Mouse (Mus musculus) intestine, embryonic 15.5 days (tissue): Measurements from ENCODE around the gene BC051142. TPM values are rescaled to one million over a fixed set of nuclear protein-coding genes. Genes with fewer than 3 reads are reported as not detected.
"Not testable (repeated sequence)": the region's sequence is repeated elsewhere in the genome, so short reads cannot be mapped to it uniquely, and the experiment has no call there.

Source experiments
- ATAC-seq: fragments of 200-750 bp; cut with Nextera tagmentation; 2 replicates; pipeline ENCODE4 v1.8.0; 2017; ENCODE audit warnings: moderate TSS enrichment, moderate library complexity
- H3K27ac ChIP-seq: fragments of 300-500 bp; sonication (generic); 2 replicates; pipeline ENCODE4 v1.5.1; 2015; ENCODE audit warnings: mild to moderate bottlenecking, inconsistent platforms
- H3K27me3 ChIP-seq: fragments of 300-500 bp; sonication (generic); replicated peaks from 2 replicates; pipeline ENCODE4 v1.6.1; 2015; ENCODE audit warnings: inconsistent platforms
- H3K36me3 ChIP-seq: fragments of 300-500 bp; sonication (generic); 2 replicates; pipeline ENCODE4 v1.6.1; 2015; ENCODE audit warnings: inconsistent platforms
- H3K4me1 ChIP-seq: fragments of 300-500 bp; sonication (generic); replicated peaks from 2 replicates; pipeline ENCODE4 v1.6.1; 2015; ENCODE audit warnings: inconsistent platforms
- H3K4me2 ChIP-seq: fragments of 300-500 bp; sonication (generic); replicated peaks from 2 replicates; pipeline ENCODE4 v1.6.1; 2015; ENCODE audit warnings: mild to moderate bottlenecking, inconsistent platforms
- H3K4me3 ChIP-seq: fragments of 300-500 bp; sonication (generic); replicated peaks from 2 replicates; pipeline ENCODE4 v1.5.1; 2015; ENCODE audit warnings: inconsistent platforms
- H3K9ac ChIP-seq: fragments of 300-500 bp; sonication (generic); 2 replicates; pipeline ENCODE4 v1.6.1; 2015; ENCODE audit warnings: inconsistent platforms
- H3K9me3 ChIP-seq: fragments of 300-500 bp; sonication (generic); 2 replicates; pipeline ENCODE4 v1.6.1; 2016; ENCODE audit warnings: inconsistent platforms
- WGBS: fragments of 180-500 bp; shearing (Covaris S2); methylation state at CpG from one replicate; pipeline ENCODE4 v1.1.7; 2015; 5-methylcytosine and 5-hydroxymethylcytosine counted together
- polyA plus RNA-seq: library from polyadenylated mRNA; unstranded; fragments of >200 nt; fragmentation: Nextera tagmentation; extraction: Ambion mirVana; gene quantifications from 2 replicates; pipeline ENCODE4 v1.2.1, GENCODE M21; 2015

Gene BC051142
- polyA plus RNA-seq, 1 experiment from 2014 or later: 0.59 TPM

GRCm38 (mm10) chr17:34476427-34476826, 77.8 kb downstream of the BC051142 start:
- Histone ChIP-seq H3K36me3 (no peaks in the 10 kb centered on the region), H3K27me3 (no peaks in the 10 kb centered on the region), H3K9ac (no peak overlapping the region), H3K27ac (no peak overlapping the region; the same call in 1 of the 2 replicates), H3K4me3 (peak overlapping the region; percentile 20; the same call in 1 of the 2 replicates), H3K4me2 (peak overlapping the region; percentile 46), H3K9me3 (no peaks in the 10 kb centered on the region), H3K4me1 (no peaks in the 10 kb centered on the region)
- WGBS: 87% methylated on average over 1 of the region's 2 CpGs
- ATAC-seq: peak; percentile 45; the same call in 1 of the 2 replicates

GRCm38 (mm10) chr17:34477238-34478013, 78.8 kb downstream of the BC051142 start, which contains the start of gene Btnl4:
Gene Btnl4, minus strand, starts transcription at chr17:34477318.
- H3K27me3 ChIP-seq, H3K36me3 ChIP-seq, H3K9ac ChIP-seq, H3K4me1 ChIP-seq, H3K9me3 ChIP-seq: not testable (repeated sequence)
- H3K4me2 ChIP-seq: peak within 1 kb of the TSS; percentile 46
- H3K4me3 ChIP-seq: peak within 1 kb of the TSS; percentile 20
- peak; percentile 90 for ATAC-seq
- peak within 1 kb of the TSS; percentile 74 for H3K27ac ChIP-seq
- 59% methylated on average over 5 of the region's 5 CpGs for WGBS

GRCm38 (mm10) chr17:34492796-34493195, 94.2 kb downstream of the BC051142 start:
- ATAC-seq: no peak
- Histone ChIP-seq H3K4me3 (no peak overlapping the region), H3K4me2 (no peak overlapping the region), H3K9ac (no peak overlapping the region), H3K27ac (no peak overlapping the region), H3K36me3 (no peaks in the 10 kb centered on the region), H3K4me1 (no peaks in the 10 kb centered on the region), H3K9me3 (no peaks in the 10 kb centered on the region), H3K27me3 (no peaks in the 10 kb centered on the region)

GRCm38 (mm10) chr17:34495156-34495555, 96.5 kb downstream of the BC051142 start:
- H3K27me3 ChIP-seq, H3K36me3 ChIP-seq, H3K9me3 ChIP-seq, H3K4me1 ChIP-seq, H3K27ac ChIP-seq, H3K9ac ChIP-seq: not testable (repeated sequence)
- WGBS: 76% methylated on average over 2 of the region's 2 CpGs
- H3K4me3 ChIP-seq: peak overlapping the region; percentile 21; the same call in 1 of the 2 replicates
- ATAC-seq: peak; percentile 64
- peak overlapping the region; percentile 49 for H3K4me2 ChIP-seq

GRCm38 (mm10) chr17:34496539-34496938, 97.9 kb downstream of the BC051142 start:
- peak overlapping the region; percentile 49 for H3K4me2 ChIP-seq
- ATAC-seq: no peak
- H3K27ac ChIP-seq: peak overlapping the region; percentile 56; the same call in 1 of the 2 replicates
- no peaks in the 10 kb centered on the region for H3K9me3 ChIP-seq
- no peak overlapping the region for H3K9ac ChIP-seq
- 83% methylated on average over 1 of the region's 2 CpGs for WGBS
- no peaks in the 10 kb centered on the region for H3K27me3 ChIP-seq
- H3K4me3 ChIP-seq: peak overlapping the region; percentile 21
- H3K4me1 ChIP-seq: no peaks in the 10 kb centered on the region
- no peaks in the 10 kb centered on the region for H3K36me3 ChIP-seq

- 66% methylated on average over 3 of the region's 3 CpGs for WGBS
- peak overlapping the region; percentile 56; the same call in 1 of the 2 replicates for H3K27ac ChIP-seq
Observed at GRCm38 (mm10) chr17:34497319-34497718, 98.7 kb downstream of the BC051142 start.

GRCm38 (mm10) chr17:34497726-34498125, 99.1 kb downstream of the BC051142 start:
- not testable (repeated sequence) for H3K9me3 ChIP-seq, H3K4me3 ChIP-seq, H3K4me2 ChIP-seq, H3K36me3 ChIP-seq, H3K4me1 ChIP-seq, H3K27me3 ChIP-seq, H3K27ac ChIP-seq, H3K9ac ChIP-seq
- 59% methylated on average over 4 of the region's 4 CpGs for WGBS
- peak; percentile 91 for ATAC-seq

More at GRCm38 (mm10) chr17:34497319-34497718, 98.7 kb downstream of the BC051142 start:
- not testable (repeated sequence) for H3K4me3 ChIP-seq, H3K9ac ChIP-seq, H3K36me3 ChIP-seq, H3K4me1 ChIP-seq, H3K9me3 ChIP-seq, H3K27me3 ChIP-seq
- H3K4me2 ChIP-seq: peak overlapping the region; percentile 49
- ATAC-seq: peak; percentile 82

- no peak overlapping the region for H3K4me3 ChIP-seq
- H3K27ac ChIP-seq: no peak overlapping the region
- H3K9me3 ChIP-seq: no peaks in the 10 kb centered on the region
- no peak overlapping the region for H3K4me2 ChIP-seq
- no peaks in the 10 kb centered on the region for H3K27me3 ChIP-seq
- no peaks in the 10 kb centered on the region for H3K4me1 ChIP-seq
- H3K36me3 ChIP-seq: no peaks in the 10 kb centered on the region
- no peak overlapping the region for H3K9ac ChIP-seq
- ATAC-seq: no peak
Observed at GRCm38 (mm10) chr17:34507591-34507990, 109.0 kb downstream of the BC051142 start.

Other genes with a start within 250 kb of the BC051142 start
- 3.2 TPM in 2 replicates for gene H2-DMb1, start 245.7 kb upstream of the BC051142 start, polyA plus RNA-seq
- gene Tap1, start 211.3 kb upstream of the BC051142 start, polyA plus RNA-seq: 6.2 and 6.9 TPM in 2 replicates
- gene Psmb9, start 211.1 kb upstream of the BC051142 start, polyA plus RNA-seq: 9.3 and 9.4 TPM in 2 replicates
- gene Psmb8, start 201.1 kb upstream of the BC051142 start, polyA plus RNA-seq: 15.5 and 16.9 TPM in 2 replicates
- 5.3 and 5.6 TPM in 2 replicates for gene Tap2, start 195.3 kb upstream of the BC051142 start, polyA plus RNA-seq
- gene H2-Ob, start 159.9 kb upstream of the BC051142 start, polyA plus RNA-seq: 0.06 and 0.13 TPM in 2 replicates
- gene H2-Ab1, start 141.1 kb upstream of the BC051142 start, polyA plus RNA-seq: 17.1 and 21.4 TPM in 2 replicates
- gene H2-Aa, start 111.0 kb upstream of the BC051142 start, polyA plus RNA-seq: 10.2 TPM in 2 replicates
- gene H2-Eb1, start 93.0 kb upstream of the BC051142 start, polyA plus RNA-seq: 6.9 and 7.4 TPM in 2 replicates
- not detected in 2 replicates for gene H2-Eb2, start 73.2 kb upstream of the BC051142 start, polyA plus RNA-seq
- 3.7 and 5.0 TPM in 2 replicates for gene Btnl2, start 44.0 kb upstream of the BC051142 start, polyA plus RNA-seq
- gene Btnl1, start 21.7 kb upstream of the BC051142 start, polyA plus RNA-seq: 9.4 and 14.7 TPM in 2 replicates
- gene Btnl4, start 78.5 kb downstream of the BC051142 start, polyA plus RNA-seq: 12.7 and 13.6 TPM in 2 replicates
- gene Btnl6, start 118.5 kb downstream of the BC051142 start, polyA plus RNA-seq: 13.1 and 15.2 TPM in 2 replicates
- 2.9 and 5.8 TPM in 2 replicates for gene Notch4, start 165.4 kb downstream of the BC051142 start, polyA plus RNA-seq
- 10.1 TPM in 2 replicates for gene Gpsm3, start 191.0 kb downstream of the BC051142 start, polyA plus RNA-seq
- 8.0 and 8.8 TPM in 2 replicates for gene Pbx2, start 192.4 kb downstream of the BC051142 start, polyA plus RNA-seq
- gene Ager, start 199.0 kb downstream of the BC051142 start, polyA plus RNA-seq: 2.7 and 3.0 TPM in 2 replicates
- gene Rnf5, start 204.9 kb downstream of the BC051142 start, polyA plus RNA-seq: 165 and 174 TPM in 2 replicates
- 51.2 and 60.8 TPM in 2 replicates for gene Agpat1, start 205.4 kb downstream of the BC051142 start, polyA plus RNA-seq
- 3.0 and 3.4 TPM in 2 replicates for gene Egfl8, start 217.2 kb downstream of the BC051142 start, polyA plus RNA-seq
- gene Ppt2, start 229.7 kb downstream of the BC051142 start, polyA plus RNA-seq: 27.8 and 29.6 TPM in 2 replicates
- 0.40 and 0.49 TPM in 2 replicates for gene Prrt1, start 230.7 kb downstream of the BC051142 start, polyA plus RNA-seq
- 12.1 and 13.7 TPM in 2 replicates for gene Fkbpl, start 245.9 kb downstream of the BC051142 start, polyA plus RNA-seq
- 67.5 and 68.2 TPM in 2 replicates for gene Atf6b, start 248.3 kb downstream of the BC051142 start, polyA plus RNA-seq